Mouse (Mus musculus) liver, postnatal 0 days (tissue): Measurements from ENCODE around the gene Mre11a.

ENCODE experiments used
- CTCF ChIP-seq: sonication (generic); IDR thresholded peaks from 2 replicates; pipeline ENCODE4 v1.5.1; 2016; ENCODE audit warnings: antibody characterized with exemption, low read depth
- EP300 ChIP-seq: IDR thresholded peaks from 2 replicates; pipeline ENCODE4 v1.6.1; 2016; ENCODE audit warnings: antibody characterized with exemption, low read depth, mild to moderate bottlenecking

GRCm38 (mm10) chr9:14778341-14778740, 6.1 kb upstream of the Mre11a start:
- TF ChIP-seq CTCF (no peak), EP300 (no peak)
